Mouse (Mus musculus) liver, embryonic 14.5 days (tissue): ENCODE results near the gene Pde4a. TPM values are rescaled to one million over a fixed set of nuclear protein-coding genes. Genes with fewer than 3 reads are reported as not detected.

Experiments used
- ATAC-seq: fragments of 200-750 bp; cut with Nextera tagmentation; 2 replicates; pipeline ENCODE4 v1.8.0; 2017; ENCODE audit warnings: moderate number of reproducible peaks, mild to moderate bottlenecking, moderate library complexity; ENCODE audit not compliant: insufficient read depth
- DNase-seq, 3 experiments: peaks; one replicate each; pipeline ENCODE4 v3.0.0-alpha.2; 2012 to 2013; ENCODE audit warnings: low read depth in 3 of 3, low spot score in 3 of 3
- H3K27ac ChIP-seq: fragments of 300-500 bp; sonication (generic); 2 replicates; pipeline ENCODE4 v1.5.1; 2014; ENCODE audit warnings: moderate library complexity, mild to moderate bottlenecking, control low read depth, inconsistent platforms
- H3K27me3 ChIP-seq: fragments of 300-500 bp; sonication (generic); 2 replicates; pipeline ENCODE4 v1.6.1; 2014; ENCODE audit warnings: mild to moderate bottlenecking, low read length, moderate library complexity; ENCODE audit not compliant: control insufficient read depth, insufficient read depth
- H3K36me3 ChIP-seq: fragments of 300-500 bp; sonication (generic); replicated peaks from 2 replicates; pipeline ENCODE4 v1.6.1; 2014; ENCODE audit warnings: low read depth; ENCODE audit not compliant: control insufficient read depth, insufficient read depth
- H3K4me1 ChIP-seq, 2 experiments: fragments of 200-500 bp in 1 of 2; fragments of 300-500 bp in 1 of 2; sonication (generic) in 1 of 2; replicated peaks; 2 replicates each; pipeline ENCODE4 v1.6.1; 2012 to 2014; ENCODE audit warnings: antibody characterized with exemption in 1 of 2, inconsistent platforms in 1 of 2, low read length in 1 of 2; ENCODE audit not compliant: control insufficient read depth in 2 of 2, insufficient read depth in 2 of 2
- H3K4me2 ChIP-seq: fragments of 300-500 bp; sonication (generic); 2 replicates; pipeline ENCODE4 v1.6.1; 2014; ENCODE audit warnings: low read depth, mild to moderate bottlenecking, control low read depth, moderate library complexity
- H3K4me3 ChIP-seq, 2 experiments: fragments of 200-500 bp in 1 of 2; fragments of 300-500 bp in 1 of 2; sonication (generic) in 1 of 2; 2 replicates each; pipeline ENCODE4 v1.5.1; 2012 to 2014; ENCODE audit warnings: low read depth in 2 of 2, low read length in 2 of 2, mild to moderate bottlenecking in 2 of 2, control low read depth in 1 of 2, inconsistent platforms in 1 of 2, moderate library complexity in 1 of 2; ENCODE audit not compliant: insufficient read depth in 1 of 2
- H3K9ac ChIP-seq: fragments of 300-500 bp; sonication (generic); replicated peaks from 2 replicates; pipeline ENCODE4 v1.6.1; 2014; ENCODE audit warnings: mild to moderate bottlenecking, control low read depth, moderate library complexity
- H3K9me3 ChIP-seq: fragments of 300-500 bp; sonication (generic); 2 replicates; pipeline ENCODE4 v1.6.1; 2016; ENCODE audit warnings: low read length, mixed read lengths; ENCODE audit not compliant: control insufficient read depth
- CTCF ChIP-seq: IDR thresholded peaks from 2 replicates; pipeline ENCODE4 v1.5.1; 2016; ENCODE audit warnings: antibody characterized with exemption, low read depth, control low read depth
- EP300 ChIP-seq: IDR thresholded peaks from 2 replicates; pipeline ENCODE4 v1.6.1; 2016; ENCODE audit warnings: antibody characterized with exemption, low read depth
- WGBS: fragments of 180-500 bp; shearing (Covaris S2); extraction: QIAGEN DNeasy Blood & Tissue Kit; methylation state at CpG from one replicate; pipeline ENCODE4 v1.1.7; 2014; ENCODE audit not compliant: insufficient replicate concordance; 5-methylcytosine and 5-hydroxymethylcytosine counted together
- polyA plus RNA-seq, 2 experiments: library from polyadenylated mRNA; depleted of rRNA in 1 of 2; stranded (reverse) in 1 of 2; unstranded in 1 of 2; fragments of >200 nt; fragmentation: Nextera tagmentation in 1 of 2; extraction: Ambion mirVana in 1 of 2; gene quantifications; 2 replicates each; pipeline versions ENCODE4 v1.2.1 to v1.2.3; 2012 to 2014

The Pde4a gene
- polyA plus RNA-seq, 2 experiments: 1.1 to 1.3 TPM

GRCm38 (mm10) chr9:21167140-21168097 is 1.9 kb downstream of the Pde4a start:
- Histone ChIP-seq H3K4me3 (peak overlapping the region; percentile 29 to 61), H3K27me3 (peaks cover 44% of the 10 kb centered on the region), H3K4me1 (peaks cover 13 to 27% of the 10 kb centered on the region in 2 experiments; a peak in 3 of 4 replicates), H3K9ac (no peak overlapping the region; the same call in 1 of the 2 replicates), H3K9me3 (no peaks in the 10 kb centered on the region), H3K27ac (peak overlapping the region; percentile 49), H3K4me2 (peak overlapping the region; percentile 47), H3K36me3 (no peaks in the 10 kb centered on the region)
- DNase-seq: no peak
- TF ChIP-seq EP300 (0 out of 2 replicates have a peak, but pooled peaks have one; percentile 25), CTCF (no peak)
- ATAC-seq: peak; percentile 22; the same call in 1 of the 2 replicates
- WGBS: 25% methylated on average over 10 of the region's 10 CpGs

- no peaks in the 10 kb centered on the region for H3K36me3 ChIP-seq
- no peaks in the 10 kb centered on the region for H3K9me3 ChIP-seq
- DNase-seq: peak; percentile 63 to 78 (median 68)
- peak overlapping the region; percentile 29 to 61 for H3K4me3 ChIP-seq
- TF ChIP-seq CTCF: peak; percentile 97
- TF ChIP-seq EP300: peak; percentile 41
- peak overlapping the region; percentile 49 for H3K27ac ChIP-seq
- WGBS: 3% methylated on average over 30 of the region's 30 CpGs
- H3K4me1 ChIP-seq: peaks cover 13 to 27% of the 10 kb centered on the region in 2 experiments; a peak in 3 of 4 replicates
- peak; percentile 84 for ATAC-seq
- peak overlapping the region; percentile 47 for H3K4me2 ChIP-seq
- peak overlapping the region; percentile 19 for H3K9ac ChIP-seq
- H3K27me3 ChIP-seq: peaks cover 35% of the 10 kb centered on the region
These were observed 2.9 kb downstream of the Pde4a start for GRCm38 (mm10) chr9:21168161-21169123.

GRCm38 (mm10) chr9:21169157-21169556 is 3.6 kb downstream of the Pde4a start:
- peak overlapping the region; percentile 19 for H3K9ac ChIP-seq
- H3K4me3 ChIP-seq: no peak overlapping the region; a peak in 1 of 4 replicates

GRCm38 (mm10) chr9:21172364-21172763 is 6.8 kb downstream of the Pde4a start:
- Histone ChIP-seq H3K27ac (no peak overlapping the region), H3K4me2 (no peak overlapping the region), H3K9ac (no peak overlapping the region), H3K27me3 (no peaks in the 10 kb centered on the region; the same call in 1 of the 2 replicates), H3K4me3 (no peak overlapping the region), H3K9me3 (no peaks in the 10 kb centered on the region), H3K4me1 (peaks cover 8 to 16% of the 10 kb centered on the region in 2 experiments; a peak in 3 of 4 replicates), H3K36me3 (no peaks in the 10 kb centered on the region)
- WGBS: 39% methylated on average over 6 of the region's 6 CpGs
- TF ChIP-seq CTCF (no peak), EP300 (no peak)
- no peak for DNase-seq
- ATAC-seq: no peak

More at GRCm38 (mm10) chr9:21169157-21169556, 3.6 kb downstream of the Pde4a start:
- 39% methylated on average over 1 of the region's 1 CpGs for WGBS
- ATAC-seq: no peak
- Histone ChIP-seq H3K27me3 (peaks cover 28% of the 10 kb centered on the region), H3K27ac (peak overlapping the region; percentile 49), H3K4me2 (peak overlapping the region; percentile 47), H3K36me3 (no peaks in the 10 kb centered on the region), H3K9me3 (no peaks in the 10 kb centered on the region), H3K4me1 (peaks cover 13 to 27% of the 10 kb centered on the region in 2 experiments; a peak in 3 of 4 replicates)
- DNase-seq: no peak
- TF ChIP-seq CTCF (no peak), EP300 (no peak)
